Mouse (Mus musculus) urinary bladder, postnatal 4 days (tissue): ENCODE measurements around the gene Ubp1.
"Not testable (repeated sequence)": the region's sequence is repeated elsewhere in the genome, so short reads cannot be mapped to it uniquely, and the experiment has no call there.

Experiments
- DNase-seq, 2 experiments: peaks; one replicate each; pipeline ENCODE4 v3.0.0; 2021 to 2022; ENCODE audit warnings: low spot score in 2 of 2

Ubp1 gene

DNA sequence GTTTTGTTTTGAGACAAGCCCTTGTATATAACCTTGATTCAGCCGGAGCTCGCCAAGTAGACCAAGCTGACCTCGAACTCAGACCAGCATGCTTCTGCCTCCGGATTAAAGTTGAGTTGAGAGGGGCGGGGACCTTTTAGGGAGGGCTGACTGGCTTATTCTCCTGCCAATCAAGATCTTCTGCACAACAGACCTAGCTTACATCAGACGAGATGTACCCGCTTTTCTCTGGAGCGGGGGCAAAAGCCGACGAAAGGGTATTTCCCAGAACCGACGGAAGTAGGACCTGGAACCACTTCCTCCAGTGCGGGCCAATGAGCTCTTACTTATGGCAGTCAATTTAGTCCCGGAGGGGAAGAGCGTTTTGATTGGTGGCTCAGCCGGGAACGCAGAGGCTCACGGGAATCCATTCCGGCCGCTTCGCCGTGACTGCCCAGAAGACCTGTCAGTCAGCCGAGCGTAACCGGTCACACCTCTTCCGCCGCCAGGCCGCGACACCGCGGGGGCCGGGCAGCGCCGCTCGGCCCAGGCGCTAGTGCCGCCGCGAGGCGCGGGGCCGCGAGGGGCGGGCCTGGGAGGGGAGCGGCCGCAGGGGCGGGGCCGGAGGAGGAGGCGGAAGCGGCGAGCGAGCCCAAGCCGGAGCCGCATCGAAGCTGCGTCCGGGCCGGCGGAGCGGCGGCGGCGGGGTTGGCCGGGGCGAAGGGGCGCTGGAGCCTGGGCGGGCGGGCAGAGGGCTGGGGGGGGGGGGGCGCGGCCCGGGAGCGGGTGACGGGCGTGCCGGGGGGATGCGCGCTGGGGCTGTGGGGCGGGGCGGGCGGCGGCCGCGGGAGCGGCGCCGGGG is at the start of gene Ubp1:
Gene Ubp1, plus strand, starts transcription at position 401 of the 841 bp plus-strand sequence.
- DNase-seq: peak; percentile 93 to 95

DNA sequence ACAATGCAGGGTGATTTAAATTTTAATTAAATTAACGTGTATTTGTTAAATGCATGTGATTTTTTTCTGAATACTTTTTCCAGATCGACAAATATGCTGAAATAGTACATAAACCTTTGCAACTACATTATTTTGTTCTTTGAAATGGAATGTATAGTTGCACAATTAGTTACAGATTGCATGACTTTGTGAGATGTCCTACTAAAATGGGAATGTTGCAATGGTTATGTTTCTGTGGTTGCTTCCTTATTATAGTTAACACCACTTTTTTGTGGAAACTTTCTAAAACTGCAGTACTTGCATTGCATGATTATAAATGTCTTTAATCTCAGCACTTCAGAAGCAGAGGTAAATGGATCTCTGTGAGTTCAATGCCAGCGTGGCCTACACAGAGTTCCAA is 35.8 kb upstream of the Ubp1 start:
- DNase-seq: no peak

DNA sequence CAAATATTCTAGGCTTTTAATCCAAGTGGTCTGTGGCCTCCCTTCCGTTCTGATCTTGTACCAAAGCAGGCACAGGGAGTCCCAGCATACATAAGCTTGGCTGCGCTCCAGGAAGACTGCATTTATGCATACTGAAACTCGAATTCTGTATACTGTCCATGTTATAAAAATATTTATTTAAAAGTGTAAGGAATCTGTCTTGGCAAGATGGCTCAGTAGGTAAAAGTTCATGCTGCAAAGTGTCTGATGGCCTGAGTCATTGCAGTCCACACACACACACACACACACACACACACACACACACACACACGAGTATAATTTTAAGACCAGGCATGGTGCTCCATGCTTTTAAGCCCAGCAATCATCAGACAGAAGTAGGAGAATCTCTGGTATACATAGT is 27.6 kb upstream of the Ubp1 start:
- DNase-seq: no peak

DNA sequence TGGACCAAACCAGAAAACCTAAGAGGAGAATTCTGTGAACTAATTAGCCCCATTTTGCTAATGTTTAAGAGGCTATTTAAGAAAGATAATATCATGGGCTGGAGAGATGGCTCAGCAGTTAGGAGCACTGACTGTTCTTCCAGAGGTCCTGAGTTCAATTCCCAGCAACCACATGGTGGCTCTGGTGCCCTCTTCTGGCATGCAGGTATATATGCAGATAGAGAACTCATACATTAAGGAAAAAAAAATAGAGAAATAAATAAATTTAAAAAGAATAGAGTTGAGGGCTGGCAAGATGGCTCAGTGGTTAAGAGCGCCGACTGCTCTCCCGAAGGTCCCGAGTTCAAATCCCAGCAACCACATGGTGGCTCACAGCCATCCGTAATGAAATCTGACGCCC is 26.4 kb upstream of the Ubp1 start:
- DNase-seq: not testable (repeated sequence)

DNA sequence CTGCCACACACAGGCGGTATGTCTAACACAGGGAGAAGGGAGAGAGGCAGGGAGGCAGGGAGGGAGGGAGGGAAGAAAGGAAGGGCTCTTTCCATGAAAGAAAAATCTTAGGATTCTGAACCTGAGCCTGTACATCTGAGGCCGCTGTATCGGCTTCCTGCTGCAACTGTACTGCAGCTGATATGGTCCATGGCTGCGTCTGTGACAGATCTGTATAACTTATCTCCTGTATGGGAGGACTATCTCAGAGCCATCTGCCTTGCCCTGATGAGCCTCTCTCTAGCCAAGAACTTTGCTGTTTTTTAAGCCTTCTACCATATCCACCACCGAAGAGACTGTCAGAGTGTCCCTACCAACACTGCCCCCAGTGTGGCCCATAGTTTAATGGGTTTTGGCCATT is 14.9 kb upstream of the Ubp1 start:
- no peak for DNase-seq

DNA sequence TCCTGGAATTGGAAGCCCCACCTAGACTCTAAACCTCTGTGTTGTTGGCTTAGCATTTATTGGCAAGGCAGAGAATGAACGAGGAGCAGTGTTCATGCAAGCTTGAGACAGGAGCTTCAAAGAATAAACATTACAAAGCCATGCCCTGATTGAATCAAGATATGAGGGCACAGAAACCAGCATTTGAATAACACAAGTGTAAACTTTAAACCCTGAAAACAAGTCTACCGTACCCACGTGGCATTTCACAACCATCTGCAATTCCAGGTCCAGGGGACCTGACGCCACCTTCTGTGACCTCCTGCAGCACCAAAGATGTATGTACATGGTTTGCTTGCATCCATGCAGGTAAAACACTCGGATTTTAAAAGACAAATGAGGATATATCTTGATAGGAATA is 8.1 kb upstream of the Ubp1 start:
- DNase-seq: no peak

DNA sequence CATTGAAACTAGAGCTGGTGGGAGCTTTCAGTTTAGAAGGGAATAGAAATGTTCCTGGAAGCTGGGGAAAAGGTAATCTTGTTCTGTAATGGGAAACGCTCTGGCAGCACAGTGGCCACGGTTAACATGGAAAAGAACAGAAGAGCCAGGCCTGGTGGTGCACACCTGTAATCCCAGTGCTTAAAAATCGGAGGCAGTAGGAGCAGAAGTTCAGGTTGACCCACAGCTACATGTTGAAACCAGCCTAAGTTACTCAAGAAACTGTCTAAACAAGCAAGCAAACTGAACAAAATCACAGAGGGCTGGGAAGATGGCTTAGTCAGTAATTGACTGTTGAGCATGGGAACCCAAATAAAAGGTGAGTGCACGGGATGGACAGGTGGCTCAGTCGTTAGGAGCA is 5.9 kb upstream of the Ubp1 start:
- no peak for DNase-seq

DNA sequence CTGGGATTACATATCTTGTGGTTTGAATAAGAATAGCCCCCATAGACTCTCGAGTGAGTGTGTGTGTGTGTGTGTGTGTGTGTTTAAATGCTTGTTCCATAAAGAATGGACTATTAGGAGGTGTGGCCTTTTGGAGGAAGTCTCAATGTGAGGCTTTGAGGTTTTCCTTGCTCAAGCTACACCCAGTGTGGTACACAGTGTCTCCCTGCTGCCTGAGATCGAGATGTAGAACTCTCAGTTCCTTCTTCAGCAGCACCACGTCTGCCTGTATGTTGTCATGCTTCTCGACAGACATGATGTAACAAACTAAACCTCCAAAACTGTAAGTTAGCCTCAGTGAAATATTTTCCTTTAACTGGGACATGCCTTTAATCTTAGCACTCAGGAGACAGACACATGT is 2.1 kb upstream of the Ubp1 start:
- DNase-seq: no peak

DNA sequence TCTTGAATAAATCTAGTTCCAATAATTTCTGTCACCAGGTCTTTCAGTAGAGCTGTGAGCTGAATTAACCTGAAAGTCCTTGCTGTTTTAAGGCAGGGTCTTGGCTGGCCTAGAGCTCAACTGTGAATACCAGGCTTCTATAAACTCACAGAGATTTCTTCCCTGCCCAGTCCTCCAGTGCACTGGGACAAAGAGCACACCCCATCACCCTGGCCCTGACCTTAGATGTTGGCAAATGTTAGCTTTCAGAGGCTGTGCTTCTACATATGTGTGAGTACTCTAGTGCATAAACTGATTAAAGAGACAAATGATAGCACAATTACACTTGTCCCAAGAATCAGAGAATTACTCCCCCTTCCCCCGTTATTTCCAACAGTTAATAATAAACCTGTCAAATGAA is 1.1 kb upstream of the Ubp1 start:
- no peak for DNase-seq

DNA sequence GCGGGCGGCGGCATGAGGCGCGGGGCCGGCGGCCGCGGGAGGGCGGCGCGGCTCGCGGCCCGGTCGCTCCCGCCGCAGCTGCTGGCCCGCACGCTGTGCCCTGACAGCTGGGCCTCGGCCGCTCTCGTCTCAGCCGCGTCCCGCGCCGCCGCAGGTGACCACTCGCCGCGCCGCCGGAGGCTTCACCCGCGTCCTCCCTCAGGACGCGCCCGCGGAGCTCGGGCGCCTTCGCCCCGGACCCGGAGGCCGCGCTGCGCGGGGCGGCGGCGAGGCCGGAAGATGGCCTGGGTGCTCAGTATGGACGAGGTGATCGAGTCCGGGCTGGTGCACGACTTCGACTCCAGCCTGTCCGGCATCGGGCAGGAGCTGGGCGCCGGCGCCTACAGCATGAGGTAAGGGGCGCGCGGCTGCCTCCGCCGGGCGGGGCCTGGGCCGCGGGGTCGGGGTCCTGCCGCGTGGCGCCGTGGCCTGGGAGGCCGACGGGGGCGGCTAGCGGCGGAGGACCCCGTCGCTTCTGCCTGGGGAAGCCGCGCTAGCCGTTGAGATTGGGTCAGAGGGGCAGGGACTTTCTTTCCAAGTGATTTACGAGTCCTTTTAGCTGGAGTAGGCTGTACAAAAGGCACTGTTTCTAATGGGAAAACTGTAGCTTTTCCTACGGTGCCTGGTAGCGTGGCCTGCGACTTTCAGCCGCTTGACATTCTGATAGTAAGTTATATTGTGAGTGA is 803 bp downstream of the Ubp1 start:
- peak in 1 of 2 experiments; percentile 27 for DNase-seq

DNA sequence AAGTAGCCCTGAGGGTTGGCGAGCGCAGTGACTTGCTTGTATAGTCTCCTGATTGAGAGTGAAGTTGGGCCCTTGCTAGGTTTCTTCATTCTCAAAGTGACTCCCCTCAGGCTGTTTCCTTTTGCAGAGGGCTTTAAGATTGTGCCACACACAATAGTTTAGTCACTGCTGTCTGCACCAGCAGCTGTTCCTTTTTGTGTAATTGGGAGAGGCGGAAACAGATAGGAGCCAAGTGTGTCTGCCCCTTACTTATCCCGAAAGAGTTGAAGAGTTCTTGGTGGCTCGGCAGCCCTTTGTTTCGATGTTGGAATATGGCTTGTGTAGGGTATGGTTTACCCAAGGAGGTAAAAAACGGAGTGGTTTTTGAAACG is 1.4 kb downstream of the Ubp1 start:
- DNase-seq: no peak

DNA sequence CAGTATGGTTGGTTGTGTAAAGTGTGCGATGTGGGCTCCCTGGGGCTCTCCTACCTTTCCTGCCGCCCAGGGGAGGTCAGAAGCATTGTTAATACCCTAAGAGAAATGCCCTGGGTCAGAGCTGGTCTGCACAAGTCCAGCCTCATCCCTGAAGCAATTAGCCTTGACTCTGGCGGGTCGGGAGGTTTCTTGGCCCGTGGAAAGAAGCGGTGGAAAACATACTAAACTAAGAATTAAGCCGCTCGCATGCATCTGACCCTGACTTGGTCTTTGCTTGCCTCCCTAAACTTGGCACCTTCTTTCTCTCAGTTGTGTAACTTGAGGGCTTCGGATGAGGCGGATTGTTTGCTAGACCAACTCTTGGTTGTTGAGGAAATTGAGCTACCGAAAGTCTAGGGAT is 1.8 kb downstream of the Ubp1 start:
- DNase-seq: no peak

DNA sequence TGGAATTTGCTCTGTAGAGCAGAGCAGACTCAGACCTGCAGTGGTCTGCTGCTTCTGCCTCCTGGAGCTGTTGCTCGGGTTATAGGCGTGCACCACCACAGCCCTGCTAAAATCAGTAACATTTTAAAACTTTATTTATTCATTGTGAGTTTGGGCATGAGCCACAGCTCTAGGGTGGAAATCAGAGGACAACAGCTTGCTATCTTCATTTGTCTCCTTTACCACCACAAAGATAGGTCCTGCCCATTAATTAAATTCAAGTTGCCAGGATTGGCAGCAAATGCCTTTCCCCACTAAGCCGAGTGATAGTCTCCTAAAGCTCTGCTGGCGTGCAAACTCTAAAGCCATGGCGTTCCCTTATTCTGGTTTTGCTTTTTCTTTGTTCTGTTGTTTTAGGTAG is 4.9 kb downstream of the Ubp1 start:
- no peak for DNase-seq

DNA sequence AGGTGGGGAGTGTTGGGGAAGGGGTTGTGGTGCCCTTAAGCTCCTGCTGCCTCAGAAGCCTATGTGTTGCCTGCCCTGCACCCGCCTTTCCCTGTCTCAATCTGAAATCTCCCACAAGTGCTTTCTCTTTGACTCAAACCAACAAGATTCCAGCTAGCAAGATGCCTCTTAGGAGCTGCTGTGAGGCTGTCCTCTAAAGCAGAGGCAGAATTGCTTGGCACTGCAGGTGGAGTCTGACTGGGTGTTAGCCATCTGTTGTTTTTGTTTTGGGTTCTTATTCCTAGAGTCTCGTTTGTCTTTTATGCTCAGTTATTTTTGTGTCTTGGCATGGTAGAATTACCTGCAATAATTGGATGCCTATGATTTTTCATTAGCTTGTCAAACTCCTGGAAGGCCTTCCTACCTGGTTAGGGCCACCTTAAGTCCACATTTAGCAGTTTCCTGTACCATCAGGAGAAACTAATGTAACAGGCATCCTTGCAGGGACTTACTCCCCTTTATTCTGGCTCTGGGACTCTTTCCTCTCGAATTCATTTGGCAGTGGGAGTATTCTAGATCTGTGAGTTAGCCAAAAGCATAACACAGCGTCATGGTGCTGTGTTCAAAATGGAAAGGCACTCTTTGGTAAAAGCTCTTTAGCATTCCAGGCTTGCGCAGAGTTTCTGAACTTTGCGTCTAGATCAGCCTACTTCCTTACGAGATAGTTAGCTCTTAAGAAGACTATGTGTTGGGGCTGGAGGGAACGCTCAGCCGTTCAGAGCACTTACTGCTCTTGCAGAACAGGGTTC is 8.5 kb downstream of the Ubp1 start:
- no peak for DNase-seq

DNA sequence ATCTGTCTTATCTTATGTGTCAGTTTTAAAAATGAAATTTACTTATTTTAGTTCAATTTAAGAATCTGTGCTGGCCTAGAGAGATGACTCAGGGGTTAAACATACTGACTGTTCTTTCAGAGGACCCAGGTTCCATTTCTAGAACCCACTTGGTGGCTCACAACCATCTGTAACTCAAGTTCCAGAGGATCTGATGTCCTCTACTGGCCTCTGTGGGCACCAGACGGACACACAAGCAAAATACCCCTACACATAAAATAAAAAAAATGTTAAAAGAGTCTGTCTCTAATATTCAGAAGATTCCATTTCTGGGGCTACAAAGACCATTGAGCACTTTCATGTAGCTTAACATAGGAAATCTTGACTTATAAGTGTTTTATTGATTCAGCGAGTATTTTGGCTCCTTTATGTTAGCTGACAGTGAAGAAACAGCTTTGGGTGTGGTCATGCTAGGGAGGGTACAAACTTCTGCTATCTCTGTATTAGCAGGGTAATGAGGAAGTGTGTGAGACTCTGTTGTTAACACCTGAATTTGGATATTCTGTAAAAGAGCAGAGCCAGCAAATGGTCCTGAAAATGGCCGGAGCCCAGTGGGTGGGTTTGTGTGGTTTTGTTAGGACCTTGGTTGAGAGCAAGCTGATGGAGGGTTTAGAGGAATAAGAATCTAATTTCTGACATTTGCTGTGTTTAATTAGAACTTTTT is 10.5 kb downstream of the Ubp1 start:
- DNase-seq: no peak

DNA sequence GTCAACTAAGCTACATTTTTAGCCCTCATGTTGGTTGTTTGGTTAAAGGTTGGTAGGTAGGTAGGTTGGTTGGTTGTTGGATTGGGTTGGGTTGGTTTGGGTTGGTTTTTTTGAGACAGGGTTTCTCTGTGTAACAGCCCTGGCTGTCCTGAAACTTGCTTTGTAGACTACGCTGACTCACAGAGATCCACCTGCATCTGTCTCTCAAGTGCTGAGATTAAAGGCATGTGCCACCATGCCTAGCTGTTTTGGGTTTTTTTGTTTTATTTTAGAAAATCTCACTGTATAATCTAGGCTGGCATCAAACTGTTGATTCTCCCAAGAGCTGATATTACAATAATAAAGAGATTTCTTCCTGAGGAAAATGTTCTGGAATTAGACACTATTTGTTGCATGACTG is 12.6 kb downstream of the Ubp1 start:
- no peak for DNase-seq

DNA sequence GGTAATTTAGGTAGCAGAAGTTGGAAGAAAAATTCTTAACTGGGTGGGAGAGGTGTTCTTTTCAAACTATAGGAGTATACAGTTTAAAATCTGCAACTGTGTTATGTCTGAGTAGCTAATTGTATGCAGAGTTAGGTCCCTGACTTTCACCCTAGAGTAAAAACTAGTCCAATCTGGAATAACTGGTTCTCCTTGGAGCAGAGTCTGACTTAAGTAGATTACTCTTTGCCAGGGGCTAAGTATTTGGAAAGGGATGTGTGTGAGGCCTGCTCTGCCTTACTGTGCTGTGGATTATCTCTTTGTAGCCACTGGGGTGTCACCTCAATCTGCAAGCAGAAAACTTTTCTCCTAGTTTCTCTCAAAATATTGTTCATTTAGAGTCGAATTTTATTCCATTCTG is 16.5 kb downstream of the Ubp1 start:
- DNase-seq: no peak

DNA sequence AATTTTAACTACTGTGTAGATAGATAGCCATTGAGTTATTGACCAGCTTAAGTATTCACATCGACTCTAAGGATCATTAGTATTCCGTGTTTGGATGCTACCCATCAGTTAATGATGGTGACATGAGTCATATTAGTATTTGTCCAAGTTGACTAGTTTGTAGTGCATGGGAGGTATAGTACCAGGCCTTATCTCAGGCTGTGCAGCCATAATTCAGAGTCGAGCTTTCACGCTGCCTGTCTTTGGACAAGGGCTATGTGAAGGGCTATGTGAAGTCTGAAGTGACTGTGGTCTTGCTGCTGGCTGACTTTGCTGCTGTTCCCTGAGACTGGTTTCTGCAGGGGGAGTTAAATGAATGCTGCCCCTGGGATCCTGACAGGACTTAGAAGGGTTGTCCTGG is 27.0 kb downstream of the Ubp1 start:
- DNase-seq: no peak

DNA sequence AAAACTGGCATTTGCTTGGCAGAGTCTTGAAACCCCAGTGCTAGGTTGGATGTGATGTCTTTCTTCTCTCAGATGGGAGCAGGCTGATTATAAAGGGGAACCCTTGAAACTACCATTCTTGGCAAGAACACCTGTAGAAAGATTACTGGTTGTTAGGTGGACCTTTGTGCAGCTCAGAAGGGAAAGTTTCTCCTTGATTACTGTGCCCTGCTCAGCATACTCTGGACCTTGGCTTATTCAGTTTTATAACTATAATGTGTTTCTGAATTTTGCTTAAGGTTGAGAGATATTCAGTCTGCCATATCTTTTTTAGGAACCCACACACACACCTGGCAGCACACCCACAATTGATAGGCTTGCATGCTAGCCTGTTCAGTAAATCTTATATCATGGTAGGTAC is 33.0 kb downstream of the Ubp1 start:
- no peak for DNase-seq

DNA sequence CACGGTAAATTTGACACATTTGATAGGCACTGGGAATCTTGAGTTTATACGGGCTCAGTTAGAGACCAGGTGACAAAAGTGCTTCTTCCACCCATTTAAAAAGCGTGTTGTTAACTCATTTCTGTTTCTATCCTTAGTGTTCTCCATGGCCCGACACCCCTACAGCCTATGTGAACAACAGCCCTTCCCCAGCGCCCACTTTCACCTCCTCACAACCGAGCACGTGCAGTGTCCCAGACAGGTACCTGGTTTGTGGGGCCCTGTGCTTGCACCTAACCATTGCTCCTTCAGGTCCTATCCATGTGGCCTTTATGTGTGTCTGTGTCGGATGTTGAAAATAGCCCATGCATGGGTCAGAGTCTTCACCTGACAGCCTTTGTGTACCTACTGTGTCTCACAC is 33.7 kb downstream of the Ubp1 start:
- no peak for DNase-seq

DNA sequence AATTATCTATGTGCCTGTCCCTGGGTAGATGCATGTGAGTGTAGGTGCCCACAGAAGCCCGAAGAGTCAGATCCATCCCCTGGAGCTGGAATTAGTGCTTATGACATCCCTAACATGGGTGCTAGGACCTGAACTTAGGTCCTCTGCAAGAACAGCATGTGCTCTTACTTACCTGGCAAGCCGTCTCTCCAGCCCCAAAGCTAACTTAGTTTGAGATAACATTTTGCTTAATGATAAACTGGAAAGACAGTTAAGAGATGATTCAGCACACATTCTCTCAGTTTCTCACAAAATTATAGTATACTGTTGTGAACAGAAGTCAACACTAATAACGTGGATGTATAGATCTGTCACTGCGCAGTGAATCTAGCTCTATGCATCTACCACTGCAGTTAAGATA is 36.1 kb downstream of the Ubp1 start:
- DNase-seq: no peak

DNA sequence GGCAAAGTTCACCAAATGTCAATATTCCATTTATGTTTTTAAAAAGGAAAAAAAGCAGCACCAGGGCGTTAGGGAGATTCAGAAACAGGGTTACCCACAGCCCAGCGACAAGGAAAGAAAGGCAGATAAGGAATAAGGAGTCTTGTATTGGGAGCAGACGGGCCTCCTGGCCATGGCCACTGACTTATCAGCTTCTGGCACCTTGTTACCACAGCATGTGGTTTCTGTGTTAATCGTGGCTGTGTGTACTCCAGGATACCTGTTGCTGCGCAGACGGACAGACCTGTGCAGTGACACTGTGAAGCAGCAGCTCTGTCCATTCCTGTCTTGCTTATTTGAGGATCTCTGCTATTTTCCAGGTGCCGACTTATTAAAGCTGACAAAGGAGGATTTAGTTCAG is 38.2 kb downstream of the Ubp1 start:
- no peak for DNase-seq
